Mouse (Mus musculus): ENCODE results near the gene Slc1a2.

- TF ChIP-seq POLR2A (IDR thresholded peaks at IDR 0.05; ENCODE audit: low read depth, low read length), result no peak
- TF ChIP-seq USF1 (IDR thresholded peaks at IDR 0.05; ENCODE audit: low read depth, low read length), result no peak
- TF ChIP-seq HCFC1 (IDR thresholded peaks at IDR 0.05; ENCODE audit: low read depth, low read length), result no peak
- TF ChIP-seq USF2 (conservative IDR thresholded peaks at IDR 0.05; ENCODE audit: low read depth, low read length), result no peak
- no peak for TF ChIP-seq ZC3H11A (IDR thresholded peaks at IDR 0.05; ENCODE audit: low read depth, low read length)
- no peak for TF ChIP-seq NRF1 (IDR thresholded peaks at IDR 0.05; ENCODE audit: low read depth, low read length)
- no peak for TF ChIP-seq CTCF (conservative IDR thresholded peaks at IDR 0.05 in 1 of 2, IDR thresholded peaks at IDR 0.05 in 1 of 2; ENCODE audit: low read depth in 2 of 2, low read length in 2 of 2)
Measured at GRCm38 (mm10) chr2:102620744-102621429, 37.6 kb upstream of the Slc1a2 start.
